8 mouse cellular contexts compared by ENCODE assay signal in genomic region chr10:93425665-93426064, GRCm38 (mm10). TPM values are rescaled to one million over a fixed set of nuclear protein-coding genes. Genes with fewer than 3 reads are reported as not detected.
A peak's percentile ranks its signal among the peaks of the same experiment; 100 is the strongest.
DNase-seq lines count a peak whose midpoint lies in the region; ATAC-seq and TF ChIP-seq lines count a peak whose summit lies in the region.

No protein-coding gene starts in this region.

- intact Hi-C loops in heart, postnatal 14 days (cut with DNase I), result loop anchor here (1.0 to 2.0 kb wide), 4 partner anchors 46 to 265 kb away; partner anchors contain the start of gene Cdk17

- no peak overlapping the region for H3K27ac ChIP-seq in ES-E14 (ENCODE audit: insufficient read depth, low read depth, low read length, poor library complexity, severe bottlenecking)
- H3K27ac ChIP-seq in forebrain, embryonic 14.5 days (ENCODE audit: low read depth, low read length), result no peak overlapping the region
- no peak overlapping the region for H3K27ac ChIP-seq in liver, embryonic 16.5 days (ENCODE audit: low read length)
- no peak overlapping the region for H3K27ac ChIP-seq in neural tube, embryonic 14.5 days (ENCODE audit: low read depth, low read length)

- 4% methylated on average over 2 of the region's 2 CpGs for WGBS in forebrain, embryonic 14.5 days
- WGBS in large intestine, adult 2 months, result 3% methylated on average over 2 of the region's 2 CpGs
- whole genome bisulfite sequencing in liver, embryonic 16.5 days (ENCODE audit: insufficient replicate concordance), result 2% methylated on average over 2 of the region's 2 CpGs
- 8% methylated on average over 2 of the region's 2 CpGs for WGBS in neural tube, embryonic 14.5 days

- no peaks in the 10 kb centered on the region for H3K27me3 ChIP-seq in forebrain, embryonic 14.5 days (replicated peaks; ENCODE audit: control insufficient read depth, insufficient read depth, low read length)
- no peaks in the 10 kb centered on the region for H3K27me3 ChIP-seq in liver, embryonic 16.5 days (ENCODE audit: control insufficient read depth, insufficient read depth, low read depth, low read length)
- H3K27me3 ChIP-seq in neural tube, embryonic 14.5 days (ENCODE audit: control insufficient read depth, insufficient read depth, low read length), result no peaks in the 10 kb centered on the region

- no peaks in the 10 kb centered on the region for H3K9me3 ChIP-seq in ES-E14 (ENCODE audit: control insufficient read depth, insufficient read depth, low read depth, low read length)
- no peaks in the 10 kb centered on the region for H3K9me3 ChIP-seq in forebrain, embryonic 14.5 days (replicated peaks; ENCODE audit: control insufficient read depth, low read length)
- H3K9me3 ChIP-seq in liver, embryonic 16.5 days (replicated peaks; ENCODE audit: control insufficient read depth, low read length), result 0 out of 2 replicates have a peak, but pooled peaks cover 2% of the 10 kb centered on the region
- no peaks in the 10 kb centered on the region for H3K9me3 ChIP-seq in neural tube, embryonic 14.5 days (ENCODE audit: control insufficient read depth, low read length)

- in situ Hi-C loops in ES-E14 (cut with MboI; ENCODE audit: low sequenced_read_pairs in 2 of 2, unreplicated experiment in 2 of 2), result loop anchor here in 1 of 2 experiments (5.0 to 25.0 kb wide), 3 partner anchors 152 to 387 kb away; no protein-coding TSS in a partner anchor

- H3K9ac ChIP-seq in ES-E14 (ENCODE audit: insufficient read depth, low read depth, low read length, poor library complexity, severe bottlenecking), result no peak overlapping the region
- H3K9ac ChIP-seq in forebrain, embryonic 14.5 days (ENCODE audit: low read length), result no peak overlapping the region
- H3K9ac ChIP-seq in liver, embryonic 16.5 days (ENCODE audit: low read depth, low read length), result no peak overlapping the region
- no peak overlapping the region for H3K9ac ChIP-seq in neural tube, embryonic 14.5 days (replicated peaks; ENCODE audit: low read depth, low read length)

- H3K4me1 ChIP-seq in ES-E14 (ENCODE audit: control insufficient read depth in 2 of 2, insufficient read depth in 2 of 2, low read length in 2 of 2, poor library complexity in 1 of 2), result 0 out of 4 replicates have a peak, but pooled peaks cover 0 to 2% of the 10 kb centered on the region in 2 experiments
- H3K4me1 ChIP-seq in forebrain, embryonic 14.5 days (ENCODE audit: control insufficient read depth, insufficient read depth, low read length), result peaks cover under 1% of the 10 kb centered on the region; the same call in 1 of the 2 replicates
- H3K4me1 ChIP-seq in liver, embryonic 16.5 days (ENCODE audit: control insufficient read depth, low read depth, low read length), result peaks cover 4% of the 10 kb centered on the region; the same call in 1 of the 2 replicates
- no peaks in the 10 kb centered on the region for H3K4me1 ChIP-seq in neural tube, embryonic 14.5 days (ENCODE audit: control insufficient read depth, insufficient read depth, low read length)

- peak; percentile 80 for DNase-seq in ES-E14 (ENCODE audit: low read depth, low spot score)
- DNase-seq in forebrain, embryonic 14.5 days (ENCODE audit: low spot score), result peak; percentile 94
- DNase-seq in heart, postnatal 14 days, result peak; percentile 78 to 90
- DNase-seq in large intestine, adult 2 months (ENCODE audit: low read depth, low spot score), result peak; percentile 71
- DNase-seq in thymus, adult 18-20 months, result peak; percentile 52 to 70

- H3K4me2 ChIP-seq in forebrain, embryonic 14.5 days (ENCODE audit: low read length), result no peak overlapping the region
- no peak overlapping the region for H3K4me2 ChIP-seq in liver, embryonic 16.5 days (ENCODE audit: low read depth, low read length)
- no peak overlapping the region for H3K4me2 ChIP-seq in neural tube, embryonic 14.5 days (ENCODE audit: low read depth, low read length)

- H3K36me3 ChIP-seq in ES-E14 (ENCODE audit: control insufficient read depth, insufficient read depth, low read length, poor library complexity, severe bottlenecking), result no peaks in the 10 kb centered on the region
- H3K36me3 ChIP-seq in forebrain, embryonic 14.5 days (ENCODE audit: control insufficient read depth, insufficient read depth, low read length), result no peaks in the 10 kb centered on the region
- no peaks in the 10 kb centered on the region for H3K36me3 ChIP-seq in liver, embryonic 16.5 days (ENCODE audit: control insufficient read depth, insufficient read depth)
- H3K36me3 ChIP-seq in neural tube, embryonic 14.5 days (ENCODE audit: control insufficient read depth, insufficient read depth, low read length), result no peaks in the 10 kb centered on the region

- no peak overlapping the region for H3K4me3 ChIP-seq in ES-E14 (ENCODE audit: insufficient read depth in 1 of 2, low read depth in 1 of 2, low read length in 2 of 2, poor library complexity in 1 of 2, severe bottlenecking in 1 of 2)
- H3K4me3 ChIP-seq in forebrain, embryonic 14.5 days (ENCODE audit: low read depth, low read length), result no peak overlapping the region
- no peak overlapping the region for H3K4me3 ChIP-seq in liver, embryonic 16.5 days (ENCODE audit: low read depth, low read length)
- H3K4me3 ChIP-seq in neural tube, embryonic 14.5 days (ENCODE audit: low read depth, low read length), result no peak overlapping the region

- ATAC-seq in cerebellum, adult (ENCODE audit: insufficient number of reproducible peaks, low FRiP score, low TSS enrichment), result peak; percentile 78
- peak; percentile 80; the same call in 1 of the 2 replicates for ATAC-seq in forebrain, embryonic 14.5 days
- peak; percentile 42; the same call in 1 of the 2 replicates for ATAC-seq in liver, embryonic 16.5 days (ENCODE audit: low read depth)
- peak; percentile 92 for ATAC-seq in neural tube, embryonic 14.5 days (ENCODE audit: low read depth)

TF ChIP-seq in ES-E14, 5 proteins besides CTCF, POLR2A, EP300 and RAD21:
- TF ChIP-seq ZNF384 (IDR thresholded peaks at IDR 0.05; ENCODE audit: low read depth, low read length), result no peak
- peak; percentile 89 for TF ChIP-seq ZC3H11A (IDR thresholded peaks at IDR 0.05; ENCODE audit: borderline replicate concordance, low read depth, low read length)
- TF ChIP-seq MAFK (IDR thresholded peaks at IDR 0.05; ENCODE audit: insufficient read depth, low read depth, low read length), result no peak
- no peak for TF ChIP-seq CHD2 (IDR thresholded peaks at IDR 0.05; ENCODE audit: low read depth, low read length)
TF ChIP-seq in ES-E14: peak in this region for 1.

RNA-seq across cellular contexts. Expression of gene Lta4h, which starts 27.5 kb away (rescaled TPM):
- 54.5 and 72.4 TPM in 2 replicates for total RNA-seq in ES-E14 (2012; rRNA removed)
- 97.3 and 115 TPM in 2 replicates for polyA plus RNA-seq in forebrain, embryonic 14.5 days (2014; fragmentation: Nextera tagmentation; extraction: Ambion mirVana)
- total RNA-seq in heart, postnatal 14 days (2021), result 10 to 100 TPM; 41.6 to 46.0 TPM
- 120 and 274 TPM in 2 replicates for polyA plus RNA-seq in large intestine, adult 2 months (2012; rRNA removed)
- 79.5 and 80.1 TPM in 2 replicates for polyA plus RNA-seq in liver, embryonic 16.5 days (2015; fragmentation: Nextera tagmentation; extraction: Ambion mirVana)
- polyA plus RNA-seq in neural tube, embryonic 14.5 days (2014; fragmentation: Nextera tagmentation; extraction: Ambion mirVana), result 70.6 and 87.2 TPM in 2 replicates

Comparison
In these comparisons a context has a peak if more than half of its experiments do, and no peak if none do; other contexts are left out.
1. ATAC-seq: peak in every context shown above with its lines; median percentile 92 in neural tube, embryonic 14.5 days; 80 in forebrain, embryonic 14.5 days; 78 in cerebellum, adult; 42 in liver, embryonic 16.5 days.